Mouse (Mus musculus): ENCODE measurements around the gene Daam1.

DNA sequence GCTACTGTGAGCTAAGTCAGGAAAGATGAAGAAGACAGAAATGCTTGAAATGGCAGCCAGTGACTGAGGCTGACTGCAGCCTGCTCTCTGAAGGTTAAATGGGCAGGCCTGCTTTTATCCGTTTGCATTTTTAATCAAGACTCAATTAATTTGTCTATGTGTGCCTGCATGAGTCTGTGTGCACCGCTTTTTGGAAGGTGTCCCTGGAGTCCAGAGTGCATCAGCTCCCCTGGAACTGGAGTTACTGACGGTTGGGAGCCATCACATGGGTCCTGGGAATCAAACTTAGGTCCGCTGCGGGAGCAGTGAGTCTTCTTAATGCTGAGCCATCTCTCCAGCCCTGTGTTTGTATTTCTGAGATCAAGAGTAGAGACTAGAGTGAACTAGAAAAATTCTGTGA, 6.7 kb downstream of the Daam1 start:
- TF ChIP-seq POLR2A (IDR thresholded peaks at IDR 0.05; ENCODE audit: borderline replicate concordance, low read depth, low read length) (no peak), CTCF (IDR thresholded peaks at IDR 0.05; ENCODE audit: low read depth, low read length) (no peak)
